Mouse (Mus musculus) ES-E14 (cell line): ENCODE results near the gene Kmt5c. TPM values are rescaled to one million over a fixed set of nuclear protein-coding genes. Genes with fewer than 3 reads are reported as not detected.

Experiments
- DNase-seq: peaks from one replicate; pipeline ENCODE4 v3.0.0-alpha.2; 2013; ENCODE audit warnings: low read depth, low spot score
- H3K27ac ChIP-seq: 2 replicates; pipeline ENCODE4 v1.5.1; 2012; ENCODE audit warnings: low read depth, mild to moderate bottlenecking, low read length, moderate library complexity, mixed read lengths; ENCODE audit not compliant: poor library complexity, insufficient read depth, severe bottlenecking
- H3K36me3 ChIP-seq: 2 replicates; pipeline ENCODE4 v1.6.1; 2012; ENCODE audit warnings: mild to moderate bottlenecking, low read length, moderate library complexity, mixed read lengths; ENCODE audit not compliant: control insufficient read depth, poor library complexity, insufficient read depth, severe bottlenecking
- H3K4me1 ChIP-seq, 2 experiments: fragments of 150-350 bp in 1 of 2; sonication (generic) in 1 of 2; 2 replicates each; pipeline ENCODE4 v1.6.1; 2012; ENCODE audit warnings: low read length in 2 of 2, mild to moderate bottlenecking in 1 of 2, mixed read lengths in 1 of 2; ENCODE audit not compliant: control insufficient read depth in 2 of 2, insufficient read depth in 2 of 2, poor library complexity in 1 of 2
- H3K4me3 ChIP-seq, 2 experiments: fragments of 150-350 bp in 1 of 2; sonication (generic) in 1 of 2; 2 replicates each; pipeline ENCODE4 v1.5.1; 2012; ENCODE audit warnings: low read length in 2 of 2, low read depth in 1 of 2, mild to moderate bottlenecking in 1 of 2, mixed read lengths in 1 of 2; ENCODE audit not compliant: insufficient read depth in 1 of 2, poor library complexity in 1 of 2, severe bottlenecking in 1 of 2
- H3K9ac ChIP-seq: 2 replicates; pipeline ENCODE4 v1.6.1; 2012; ENCODE audit warnings: low read depth, mild to moderate bottlenecking, low read length, mixed read lengths; ENCODE audit not compliant: poor library complexity, insufficient read depth, severe bottlenecking
- H3K9me3 ChIP-seq: fragments of 150-350 bp; sonication (generic); 2 replicates; pipeline ENCODE4 v1.6.1; 2012; ENCODE audit warnings: low read depth, mild to moderate bottlenecking, low read length; ENCODE audit not compliant: control insufficient read depth, insufficient read depth
- CHD2 ChIP-seq: IDR thresholded peaks from 2 replicates; pipeline ENCODE4 v1.6.1; 2014; ENCODE audit warnings: mild to moderate bottlenecking, low read depth, low read length, inconsistent platforms
- HCFC1 ChIP-seq: IDR thresholded peaks from 2 replicates; pipeline ENCODE4 v1.6.1; 2012; ENCODE audit warnings: low read length, inconsistent platforms, borderline replicate concordance; ENCODE audit not compliant: insufficient read depth
- MAFK ChIP-seq: IDR thresholded peaks from 2 replicates; pipeline ENCODE4 v1.6.1; 2014; ENCODE audit warnings: mild to moderate bottlenecking, low read depth, low read length, inconsistent platforms; ENCODE audit not compliant: insufficient read depth
- ZC3H11A ChIP-seq: IDR thresholded peaks from 2 replicates; pipeline ENCODE4 v1.6.1; 2012; ENCODE audit warnings: low read depth, mild to moderate bottlenecking, inconsistent platforms, low read length, borderline replicate concordance
- ZNF384 ChIP-seq: IDR thresholded peaks from 2 replicates; pipeline ENCODE4 v1.6.1; 2012; ENCODE audit warnings: low read depth, low read length, inconsistent platforms
- in situ Hi-C, 2 experiments: fragments of 600-800 bp; cut with MboI; formaldehyde crosslinking; loops; one replicate each; pipeline ENCODE4 v1.15.1; 2025; ENCODE audit warnings: low sequenced_read_pairs in 2 of 2, inconsistent platforms in 1 of 2; ENCODE audit not compliant: unreplicated experiment in 2 of 2
- total RNA-seq: library from RNA; depleted of rRNA; stranded (reverse); fragments of 300-350 nt; gene quantifications from 2 replicates; pipeline ENCODE4 v1.2.3, GENCODE M21; 2012; rRNA removed

The Kmt5c gene
- total RNA-seq, 1 experiment = 68.4 TPM

- H3K4me3 ChIP-seq = peak overlapping the region; percentile 84 to 99
- H3K4me1 ChIP-seq = peaks cover 0 to 6% of the 10 kb centered on the region in 2 experiments; a peak in 1 of 4 replicates
- no peaks in the 10 kb centered on the region for H3K9me3 ChIP-seq
- H3K9ac ChIP-seq = peak overlapping the region; percentile 100
- in situ Hi-C loops = no loop called here
- peak overlapping the region; percentile 94; the same call in 1 of the 2 replicates for H3K27ac ChIP-seq
- DNase-seq = no peak
- H3K36me3 ChIP-seq = peaks cover 36% of the 10 kb centered on the region
- no peak for TF ChIP-seq ZC3H11A
- TF ChIP-seq CHD2 = no peak
- no peak for TF ChIP-seq MAFK
- no peak for TF ChIP-seq HCFC1
- no peak for TF ChIP-seq ZNF384
Measured at GRCm38 (mm10) chr7:4793674-4794073, 53.8 kb downstream of the Kmt5c start.

DNA sequence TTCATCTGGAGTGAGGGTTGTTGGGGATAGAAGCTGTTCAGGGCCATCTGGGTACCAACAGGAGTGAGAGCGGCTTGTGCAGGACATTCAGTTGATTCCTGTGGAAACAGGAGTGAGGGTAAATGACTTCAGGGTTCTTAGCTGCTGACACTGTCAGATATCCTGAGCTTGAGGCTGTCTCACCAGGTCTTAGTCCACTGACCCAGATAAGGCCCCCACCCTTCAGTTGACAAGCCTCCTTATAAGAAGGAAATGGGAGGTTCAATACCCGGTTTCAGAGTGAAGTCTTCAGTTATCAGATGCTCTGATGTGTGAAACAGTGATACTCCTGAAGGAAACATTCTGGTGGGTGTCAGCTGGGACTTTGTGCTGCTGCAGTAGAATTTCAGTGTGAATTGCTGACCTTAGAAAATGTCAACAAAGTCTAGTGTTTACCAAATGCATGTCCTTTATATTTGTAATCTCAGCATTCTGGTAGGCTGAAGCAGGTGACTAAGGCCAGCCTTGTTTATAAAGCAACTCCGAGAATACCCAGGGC, 54.8 kb downstream of the Kmt5c start:
- H3K9me3 ChIP-seq = no peaks in the 10 kb centered on the region
- no peak for DNase-seq
- peaks cover 36% of the 10 kb centered on the region for H3K36me3 ChIP-seq
- TF ChIP-seq ZC3H11A (no peak), HCFC1 (no peak), ZNF384 (no peak), CHD2 (no peak), MAFK (no peak)
- peaks cover 0 to 5% of the 10 kb centered on the region in 2 experiments; a peak in 1 of 4 replicates for H3K4me1 ChIP-seq
- in situ Hi-C loops = no loop called here
- H3K4me3 ChIP-seq = peak overlapping the region; percentile 84 to 99
- peak overlapping the region; percentile 100 for H3K9ac ChIP-seq
- no peak overlapping the region; the same call in 1 of the 2 replicates for H3K27ac ChIP-seq

- H3K9me3 ChIP-seq = no peaks in the 10 kb centered on the region
- in situ Hi-C loops = no loop called here
- no peak overlapping the region for H3K27ac ChIP-seq
- H3K36me3 ChIP-seq = peaks cover 36% of the 10 kb centered on the region
- no peak overlapping the region for H3K4me3 ChIP-seq
- no peak overlapping the region; the same call in 1 of the 2 replicates for H3K9ac ChIP-seq
- no peaks in the 10 kb centered on the region for H3K4me1 ChIP-seq
- no peak for DNase-seq
- no peak for TF ChIP-seq HCFC1
- TF ChIP-seq MAFK = no peak
- no peak; the same call in 1 of the 2 replicates for TF ChIP-seq ZC3H11A
- no peak for TF ChIP-seq ZNF384
- TF ChIP-seq CHD2 = no peak
Measured at GRCm38 (mm10) chr7:4795767-4796433, 56.0 kb downstream of the Kmt5c start.

Other genes with a start within 250 kb of the Kmt5c start
- 83.2 and 126 TPM in 2 replicates for gene Ppp1r12c, start 238.4 kb upstream of the Kmt5c start, total RNA-seq
- 6.3 and 8.4 TPM in 2 replicates for gene Tnnt1, start 223.7 kb upstream of the Kmt5c start, total RNA-seq
- 7.8 and 17.9 TPM in 2 replicates for gene Tnni3, start 215.9 kb upstream of the Kmt5c start, total RNA-seq
- 3.1 and 6.3 TPM in 2 replicates for gene Dnaaf3, start 207.7 kb upstream of the Kmt5c start, total RNA-seq
- gene Syt5, start 192.6 kb upstream of the Kmt5c start, total RNA-seq = 3.0 and 8.7 TPM in 2 replicates
- gene Ptprh, start 136.1 kb upstream of the Kmt5c start, total RNA-seq = 0.18 TPM in 1 of 2 replicates, not detected in the other
- gene Tmem86b, start 108.7 kb upstream of the Kmt5c start, total RNA-seq = 8.1 and 8.6 TPM in 2 replicates
- 55.4 and 62.9 TPM in 2 replicates for gene Ppp6r1, start 81.1 kb upstream of the Kmt5c start, total RNA-seq
- gene Hspbp1, start 55.0 kb upstream of the Kmt5c start, total RNA-seq = 56.6 and 61.2 TPM in 2 replicates
- gene Brsk1, start 49.5 kb upstream of the Kmt5c start, total RNA-seq = 20.7 and 26.2 TPM in 2 replicates
- 0.53 and 0.94 TPM in 2 replicates for gene Tmem150b, start 14.9 kb upstream of the Kmt5c start, total RNA-seq
- gene Cox6b2, start 13.0 kb downstream of the Kmt5c start, total RNA-seq = 46.4 and 130 TPM in 2 replicates
- gene Fam71e2, start 31.2 kb downstream of the Kmt5c start, total RNA-seq = 0.11 TPM in 1 of 2 replicates, not detected in the other
- 1.2 and 2.1 TPM in 2 replicates for gene Il11, start 42.7 kb downstream of the Kmt5c start, total RNA-seq
- not detected in 2 replicates for gene Tmem190, start 42.8 kb downstream of the Kmt5c start, total RNA-seq
- gene Tmem238, start 49.5 kb downstream of the Kmt5c start, total RNA-seq = 13.0 and 27.7 TPM in 2 replicates
- 1,352 and 1,377 TPM in 2 replicates for gene Rpl28, start 52.8 kb downstream of the Kmt5c start, total RNA-seq
- 461 and 499 TPM in 2 replicates for gene Ube2s, start 72.5 kb downstream of the Kmt5c start, total RNA-seq
- 6.9 and 8.4 TPM in 2 replicates for gene Shisa7, start 104.6 kb downstream of the Kmt5c start, total RNA-seq
- gene Isoc2b, start 130.1 kb downstream of the Kmt5c start, total RNA-seq = 3.5 and 3.7 TPM in 2 replicates
- 13.0 and 16.1 TPM in 2 replicates for gene Isoc2a, start 137.0 kb downstream of the Kmt5c start, total RNA-seq
- 1.6 and 2.2 TPM in 2 replicates for gene Gm36210, start 166.4 kb downstream of the Kmt5c start, total RNA-seq
- gene Zfp628, start 175.1 kb downstream of the Kmt5c start, total RNA-seq = 4.0 and 4.3 TPM in 2 replicates
- 1.2 and 1.7 TPM in 2 replicates for gene Nat14, start 181.9 kb downstream of the Kmt5c start, total RNA-seq
- 0.94 and 1.3 TPM in 2 replicates for gene Ssc5d, start 185.7 kb downstream of the Kmt5c start, total RNA-seq
- gene Sbk2, start 224.3 kb downstream of the Kmt5c start, total RNA-seq = 0.22 and 0.95 TPM in 2 replicates
- gene Sbk3, start 231.1 kb downstream of the Kmt5c start, total RNA-seq = not detected in 2 replicates